Mouse (Mus musculus) layer of hippocampus, postnatal 36 days (tissue): Measurements from ENCODE around the gene Fbxo46. TPM values are rescaled to one million over a fixed set of nuclear protein-coding genes. Genes with fewer than 3 reads are reported as not detected.

ENCODE experiments used
- DNase-seq, 2 experiments: peaks; one replicate each; pipeline ENCODE4 v3.0.0; 2022
- total RNA-seq, 2 experiments: library from RNA; stranded (reverse); gene quantifications; 2 replicates each; pipeline ENCODE4 v1.2.3; 2021

Fbxo46 gene
- total RNA-seq, 2 experiments from 2014 or later: 14.2 to 14.3 TPM

- DNase-seq: peak; percentile 79 to 84
Measured at GRCm38 (mm10) chr7:19093537-19094385, 25.9 kb upstream of the Fbxo46 start.

- no peak for DNase-seq
Measured at GRCm38 (mm10) chr7:19094471-19094825, 25.2 kb upstream of the Fbxo46 start, which contains the start of gene Six5. Gene Six5 (plus strand): TSS chr7:19094594.

GRCm38 (mm10) chr7:19094826-19095750, 24.6 kb upstream of the Fbxo46 start:
- DNase-seq: no peak

- no peak for DNase-seq
Measured at GRCm38 (mm10) chr7:19095751-19096110, 23.9 kb upstream of the Fbxo46 start.

- no peak for DNase-seq
Measured at GRCm38 (mm10) chr7:19096421-19096976, 23.2 kb upstream of the Fbxo46 start.

- no peak for DNase-seq
Measured at GRCm38 (mm10) chr7:19097217-19097616, 22.4 kb upstream of the Fbxo46 start.

GRCm38 (mm10) chr7:19097863-19098262, 21.8 kb upstream of the Fbxo46 start:
- DNase-seq: no peak

GRCm38 (mm10) chr7:19098811-19099210, 20.8 kb upstream of the Fbxo46 start:
- DNase-seq: no peak

- no peak for DNase-seq
Measured at GRCm38 (mm10) chr7:19100290-19100689, 19.4 kb upstream of the Fbxo46 start.

- DNase-seq: no peak
Measured at GRCm38 (mm10) chr7:19103741-19104140, 15.9 kb upstream of the Fbxo46 start.

- no peak for DNase-seq
Measured at GRCm38 (mm10) chr7:19104486-19104885, 15.2 kb upstream of the Fbxo46 start.

- no peak for DNase-seq
Measured at GRCm38 (mm10) chr7:19107436-19107835, 12.2 kb upstream of the Fbxo46 start.

GRCm38 (mm10) chr7:19109565-19109964, 10.1 kb upstream of the Fbxo46 start:
- no peak for DNase-seq

GRCm38 (mm10) chr7:19118028-19118771, 1.5 kb upstream of the Fbxo46 start, which contains the start of gene Gm4969:
Gene Gm4969 (minus strand): TSS chr7:19118368.
- peak; percentile 40 to 50 for DNase-seq

- DNase-seq: no peak
Measured at GRCm38 (mm10) chr7:19119083-19119482, 576 bp upstream of the Fbxo46 start.

GRCm38 (mm10) chr7:19121686-19122085, 2.0 kb downstream of the Fbxo46 start:
- no peak for DNase-seq

GRCm38 (mm10) chr7:19124713-19125112, 5.1 kb downstream of the Fbxo46 start:
- DNase-seq: no peak

GRCm38 (mm10) chr7:19127744-19128143, 8.1 kb downstream of the Fbxo46 start:
- DNase-seq: no peak

GRCm38 (mm10) chr7:19129396-19129795, 9.7 kb downstream of the Fbxo46 start:
- DNase-seq: no peak

- no peak for DNase-seq
Measured at GRCm38 (mm10) chr7:19130657-19131056, 11.0 kb downstream of the Fbxo46 start.

GRCm38 (mm10) chr7:19131324-19131848, 11.7 kb downstream of the Fbxo46 start:
- peak; percentile 96 to 97 for DNase-seq

GRCm38 (mm10) chr7:19136168-19136567, 16.5 kb downstream of the Fbxo46 start:
- DNase-seq: no peak
